Mouse (Mus musculus) cerebellum, adult 18-20 months (tissue): ENCODE measurements at regions not wholly inside any gene's neighbourhood (a gene's known extent, or its start where the extent isn't known, plus 50 kb on each side); places are given as distances from the start of the nearest gene placed in this dataset.
A peak's percentile ranks its signal among the peaks of the same experiment; 100 is the strongest.
"Not testable (repeated sequence)": the region's sequence is repeated elsewhere in the genome, so short reads cannot be mapped to it uniquely, and the experiment has no call there.

ENCODE experiments used
- DNase-seq, 2 experiments: peaks; one replicate each; pipeline ENCODE4 v3.0.0; 2021

DNA sequence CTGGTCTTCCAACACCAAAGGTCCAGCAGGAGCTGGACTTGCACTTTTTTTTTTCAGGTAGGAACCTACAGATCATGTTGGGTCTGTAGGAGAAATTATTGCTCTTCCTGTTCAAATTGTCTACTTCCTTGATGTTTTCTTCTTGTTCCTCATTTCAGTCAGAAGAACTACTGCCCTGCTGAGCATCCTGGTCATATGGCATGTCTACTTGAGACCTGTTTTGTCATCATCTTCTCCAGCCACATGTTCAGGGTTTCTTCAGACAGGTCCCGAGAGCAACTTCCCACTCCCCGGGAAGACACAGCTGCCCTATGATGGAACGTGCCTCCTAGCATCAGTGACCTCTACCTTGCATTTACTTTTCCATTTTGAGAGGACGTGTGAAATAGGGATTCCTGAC lies 132.6 kb upstream of the Klf4 start:
- no peak for DNase-seq

DNA sequence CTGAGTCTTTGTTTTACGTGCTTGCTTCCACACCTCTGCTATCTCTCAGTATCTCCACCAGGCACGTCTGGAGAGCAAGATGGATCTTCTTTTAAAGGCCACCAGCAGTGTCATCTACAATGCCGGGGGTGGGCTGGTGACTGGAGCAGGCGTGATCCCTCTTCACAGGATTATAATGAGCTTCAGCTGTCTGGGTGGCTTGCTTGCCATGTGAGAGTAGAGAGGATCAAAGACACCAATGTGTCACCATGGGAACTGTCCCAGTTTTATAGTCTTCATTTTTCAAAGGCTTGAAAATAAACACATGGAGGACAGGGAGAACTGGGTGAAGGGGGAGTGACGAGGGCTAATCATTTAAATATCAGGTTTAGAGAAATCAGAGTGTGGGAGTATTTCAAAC lies 131.6 kb upstream of the Klf4 start:
- no peak for DNase-seq

DNA sequence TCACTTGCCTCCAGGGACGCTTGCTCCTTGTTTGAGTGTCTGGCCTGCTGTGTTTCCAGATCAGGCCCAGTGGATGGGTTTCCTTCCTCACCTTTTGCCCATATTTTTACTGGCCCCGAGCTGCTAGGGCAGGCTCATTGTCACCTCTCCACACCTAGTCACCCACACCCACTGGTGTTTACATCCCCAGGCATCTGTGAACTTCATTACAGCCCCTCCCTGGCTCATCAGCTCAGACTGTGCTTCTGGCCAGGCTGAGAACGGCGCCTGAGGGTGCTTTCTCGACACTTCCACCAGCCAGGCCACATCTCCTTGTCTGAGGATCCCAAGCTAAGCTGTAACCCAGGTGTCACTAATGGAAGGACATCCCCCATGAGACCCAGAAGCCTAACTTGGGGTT lies 129.8 kb upstream of the Klf4 start:
- no peak for DNase-seq

DNA sequence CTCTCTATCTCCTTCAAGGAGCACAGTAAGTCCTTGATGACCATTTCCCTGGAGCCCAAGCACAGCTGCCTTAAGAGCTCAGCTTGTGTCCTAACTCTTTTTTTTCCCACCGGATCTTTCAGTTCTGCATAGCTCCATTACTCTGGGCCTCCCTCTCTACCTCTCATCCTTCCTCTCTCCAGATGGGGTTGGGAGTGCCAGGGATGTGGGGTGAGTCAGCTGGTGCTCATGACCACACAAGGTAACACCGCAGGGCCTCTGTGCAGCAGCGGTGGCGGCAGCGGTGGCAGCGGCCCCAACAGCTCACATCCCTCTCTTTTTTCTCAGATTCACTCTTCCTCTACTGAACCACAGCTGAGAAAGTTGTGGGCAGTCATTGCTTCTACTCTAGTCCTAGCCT lies 126.6 kb upstream of the Klf4 start:
- DNase-seq = no peak

DNA sequence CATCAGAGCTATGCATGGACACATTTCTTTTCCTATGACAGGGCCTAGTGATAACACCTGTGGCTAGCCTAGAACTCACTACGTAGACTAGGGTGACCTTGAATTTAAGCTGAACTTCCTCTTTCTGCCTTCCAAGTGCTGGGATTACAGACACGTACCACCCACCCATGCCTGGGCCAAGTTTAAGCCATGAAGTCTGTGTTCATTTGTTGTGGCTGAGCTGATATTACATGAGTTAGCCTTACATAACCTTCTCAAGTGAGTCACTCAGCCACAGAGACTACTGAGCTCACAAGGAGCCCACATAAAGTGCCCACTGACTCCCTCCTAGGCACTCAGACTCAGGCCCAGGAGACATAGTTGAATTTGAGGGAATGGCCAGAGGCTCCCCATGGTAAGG lies 123.1 kb upstream of the Klf4 start:
- DNase-seq = no peak

DNA sequence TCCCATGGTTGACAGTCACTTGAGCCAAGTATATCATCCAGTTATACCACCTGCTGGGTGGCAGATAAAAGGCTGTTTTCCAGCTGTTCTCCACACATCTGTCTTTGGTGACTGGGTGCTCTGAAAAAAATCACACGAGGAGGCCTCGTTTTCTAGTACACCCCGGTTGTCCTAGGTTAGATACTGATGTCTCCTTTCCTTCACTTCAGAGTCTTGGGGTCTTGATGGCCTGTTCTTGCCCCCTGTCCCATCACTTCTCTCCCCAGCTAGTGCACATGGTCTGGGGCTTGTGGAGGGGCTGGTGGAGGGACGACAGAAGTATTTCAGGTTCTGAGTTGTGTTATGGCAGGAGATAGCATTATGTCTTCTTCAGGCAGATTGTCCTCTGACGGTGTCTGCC lies 120.4 kb upstream of the Klf4 start:
- DNase-seq = no peak

DNA sequence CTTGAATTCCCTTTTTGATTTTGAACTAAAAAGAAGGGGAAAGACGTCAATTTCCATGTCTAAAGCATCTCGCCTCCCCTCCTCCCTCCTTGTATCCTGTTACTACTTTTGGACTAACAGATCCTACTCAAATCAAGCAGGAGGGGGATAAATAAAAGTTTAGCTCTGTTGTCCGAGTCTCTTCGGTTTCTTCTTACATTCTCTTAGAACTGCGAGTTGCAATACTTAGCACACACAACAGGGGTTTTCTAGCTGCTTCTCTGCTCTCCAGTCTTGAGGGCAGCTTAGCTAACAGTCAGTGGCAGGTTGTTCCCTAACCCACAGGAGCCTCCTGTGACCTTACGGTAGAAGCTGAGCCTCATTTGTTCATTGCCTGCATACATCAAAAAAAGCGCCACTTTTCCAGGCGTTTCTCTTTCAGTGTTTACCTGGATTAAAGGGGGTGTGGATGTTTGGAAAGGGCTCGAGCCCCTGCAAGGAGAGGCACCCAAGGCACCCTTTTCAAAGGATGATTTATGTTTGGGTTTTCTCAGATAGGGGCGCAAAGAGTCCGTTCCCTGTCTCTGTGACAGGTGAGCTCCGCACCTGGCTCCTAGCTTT lies 119.6 kb upstream of the Klf4 start:
- peak; percentile 11 to 25 for DNase-seq

DNA sequence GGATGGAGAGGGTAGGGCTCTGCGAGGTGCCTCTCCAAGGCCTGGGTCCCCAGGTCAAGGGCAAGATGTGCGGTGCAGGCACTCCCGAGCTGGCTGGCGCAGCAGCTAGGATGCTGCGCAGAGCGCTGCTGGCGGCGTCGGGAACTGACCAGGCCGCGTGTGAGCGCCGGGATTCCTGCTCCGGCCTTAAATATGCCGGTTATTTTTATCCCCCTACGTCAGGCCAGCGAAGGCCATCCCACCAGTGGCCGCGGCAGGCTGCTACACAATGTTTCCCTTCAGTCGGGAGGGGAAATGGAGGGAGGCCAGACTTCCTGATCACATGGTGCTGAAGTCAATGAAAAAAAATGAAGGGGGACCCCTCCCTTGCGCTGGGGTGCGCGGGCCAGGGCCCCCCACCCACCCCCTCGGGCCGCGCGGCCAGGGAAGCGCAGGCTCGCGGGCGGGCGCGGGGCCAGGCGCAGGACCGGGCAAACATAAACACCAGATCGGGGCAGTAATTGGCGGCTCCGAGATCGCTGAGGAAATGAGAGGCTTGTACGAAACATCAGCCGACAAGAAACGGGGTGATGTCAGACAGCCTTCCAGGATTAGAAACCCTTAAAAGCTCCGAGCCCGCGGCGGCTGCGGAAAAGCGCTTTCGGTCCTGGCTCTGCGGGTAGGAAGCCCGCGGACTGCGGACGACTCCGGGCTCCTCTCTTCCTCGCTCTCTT lies 118.9 kb upstream of the Klf4 start:
- DNase-seq = peak; percentile 85

DNA sequence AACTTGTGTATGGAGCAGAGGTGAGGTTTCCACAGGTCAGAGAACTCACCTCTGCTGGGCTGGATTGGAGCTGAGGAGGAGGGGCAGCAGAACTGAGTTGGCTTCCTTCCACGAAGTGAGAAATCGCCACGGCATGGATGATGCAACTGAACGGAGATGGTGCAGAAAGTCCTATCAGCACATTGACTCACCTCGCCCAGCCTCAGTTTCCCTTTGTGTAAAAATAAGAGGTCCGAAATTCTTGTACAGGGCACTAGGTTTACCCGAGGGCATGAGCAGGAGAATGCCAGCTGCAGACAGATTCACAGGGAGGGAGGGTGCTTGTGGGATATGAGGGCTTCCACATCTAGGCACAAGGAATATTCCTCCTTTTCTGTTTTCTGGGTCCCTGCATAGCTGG lies 117.9 kb upstream of the Klf4 start:
- peak; percentile 12 to 13 for DNase-seq

DNA sequence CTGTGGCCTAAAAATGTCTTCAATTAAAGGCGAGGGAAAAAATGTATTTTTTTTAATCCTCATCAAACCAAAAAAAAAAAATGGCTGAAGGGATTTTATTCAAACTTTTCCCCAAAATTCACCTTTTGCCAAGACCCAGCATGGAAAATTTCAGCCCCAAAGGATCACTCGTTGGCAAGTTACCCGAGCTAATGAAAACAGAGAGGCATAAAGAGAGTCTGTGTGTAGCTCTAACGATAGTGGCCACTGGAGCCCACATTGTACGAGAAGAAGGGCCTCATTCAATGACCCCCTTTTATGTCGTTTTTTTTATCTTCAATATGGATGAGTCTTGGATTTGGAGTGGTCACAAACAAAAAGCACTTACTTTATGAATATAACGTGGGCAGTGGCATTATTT lies 116.1 kb upstream of the Klf4 start:
- DNase-seq = no peak

DNA sequence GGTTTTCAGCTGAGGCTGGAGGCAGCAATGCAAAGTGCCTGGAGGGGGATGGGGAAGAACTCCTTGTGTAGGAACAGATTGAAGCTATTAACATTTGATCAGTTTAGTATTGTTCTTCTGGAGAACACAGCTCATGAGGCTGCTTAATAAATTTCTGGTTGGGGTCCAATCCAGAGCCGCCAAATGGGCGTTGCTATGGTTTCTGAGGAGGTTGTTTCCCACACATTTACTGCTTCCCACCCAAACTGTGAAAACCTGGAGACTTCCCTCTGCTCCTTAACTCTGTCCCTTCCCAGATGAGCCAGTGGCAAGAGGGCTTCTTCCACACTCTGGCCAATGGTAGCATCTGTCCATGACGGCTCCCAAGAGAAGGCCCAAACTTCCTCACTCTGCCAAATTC lies 113.2 kb upstream of the Klf4 start:
- DNase-seq = no peak

DNA sequence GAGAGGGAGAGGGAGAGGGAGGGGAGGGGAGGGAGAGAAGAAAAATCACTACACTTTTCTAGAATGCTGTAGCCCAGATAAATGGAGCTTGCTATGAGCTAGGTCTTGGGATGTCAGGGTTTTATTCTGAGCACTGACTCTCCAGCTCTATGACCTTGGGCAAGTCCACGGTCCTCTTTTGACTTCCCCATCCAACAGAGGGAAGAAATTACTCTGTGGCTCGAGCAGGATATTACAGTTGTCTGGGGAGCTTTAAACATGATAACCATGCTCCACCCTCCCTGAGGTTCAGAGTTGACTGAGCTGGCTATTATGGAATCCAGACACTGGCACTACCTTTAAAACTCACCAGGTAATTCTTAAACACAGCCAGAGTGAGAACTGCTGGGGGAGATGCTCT lies 112.6 kb upstream of the Klf4 start:
- DNase-seq = no peak

DNA sequence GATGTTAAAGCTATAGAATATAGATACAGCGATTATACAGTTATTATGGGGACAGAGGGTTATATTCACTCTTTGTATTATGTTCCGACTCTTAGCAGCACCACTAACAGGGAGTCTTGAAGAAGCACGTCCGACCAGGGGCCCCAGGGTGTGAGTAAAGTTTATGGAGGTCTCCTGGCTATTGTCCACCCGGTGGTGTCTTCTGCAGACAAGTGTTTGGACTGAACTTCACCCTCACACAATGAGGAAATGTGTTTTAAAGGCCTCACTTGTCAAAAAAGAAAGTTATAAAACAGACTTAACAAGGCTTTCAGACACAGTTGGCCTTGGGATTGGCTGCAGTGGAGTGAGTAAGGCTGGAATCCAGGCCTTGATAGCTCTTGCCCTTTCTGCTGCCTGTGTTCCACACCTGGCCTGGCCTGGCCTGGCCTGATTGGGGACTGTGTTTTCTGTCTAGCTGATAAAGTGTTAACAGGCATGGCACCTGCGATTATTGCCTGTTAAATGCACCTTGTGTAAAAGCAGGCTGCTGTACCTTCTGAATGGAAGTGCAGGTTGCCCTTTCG lies 102.8 kb upstream of the Klf4 start:
- DNase-seq = no peak

DNA sequence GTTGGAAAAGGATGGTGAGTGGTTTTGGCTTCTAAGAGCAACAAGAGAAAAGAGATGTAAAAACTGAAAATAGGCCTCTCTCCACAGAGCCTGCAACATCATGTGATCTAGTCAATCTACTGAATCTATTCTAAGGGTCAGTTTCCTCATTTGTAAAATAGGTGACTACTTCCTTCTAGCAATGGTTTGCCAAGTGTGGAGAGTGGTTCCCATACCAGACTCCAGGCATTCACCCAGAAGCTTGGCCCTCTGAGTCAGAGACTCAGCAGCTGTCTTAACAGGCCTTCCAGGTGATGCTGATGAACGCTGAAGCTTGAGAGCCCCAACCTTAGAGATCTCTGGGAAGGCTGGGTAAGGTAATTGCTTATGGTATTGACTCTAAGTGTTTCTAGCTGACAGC lies 98.9 kb upstream of the Klf4 start:
- DNase-seq = no peak

DNA sequence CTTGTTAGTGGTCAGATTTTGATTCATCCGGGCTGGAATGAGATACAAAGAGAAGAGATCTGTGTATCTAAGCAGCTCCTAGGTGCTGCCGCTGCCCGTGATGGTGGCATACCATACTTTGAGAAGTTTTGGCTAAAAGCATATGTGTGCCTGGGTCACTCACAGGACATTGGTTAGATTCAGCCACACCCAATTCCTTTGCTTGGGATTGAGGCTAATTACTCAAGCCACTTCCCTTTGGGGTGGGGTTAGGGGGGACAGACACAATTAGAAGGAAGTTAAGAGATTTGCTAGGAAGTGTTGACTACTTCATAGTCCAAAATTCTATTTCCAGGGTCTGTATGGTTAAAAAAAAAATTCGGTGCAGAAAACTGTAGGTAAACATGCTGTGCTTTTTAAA lies 97.9 kb upstream of the Klf4 start:
- DNase-seq = not testable (repeated sequence)

DNA sequence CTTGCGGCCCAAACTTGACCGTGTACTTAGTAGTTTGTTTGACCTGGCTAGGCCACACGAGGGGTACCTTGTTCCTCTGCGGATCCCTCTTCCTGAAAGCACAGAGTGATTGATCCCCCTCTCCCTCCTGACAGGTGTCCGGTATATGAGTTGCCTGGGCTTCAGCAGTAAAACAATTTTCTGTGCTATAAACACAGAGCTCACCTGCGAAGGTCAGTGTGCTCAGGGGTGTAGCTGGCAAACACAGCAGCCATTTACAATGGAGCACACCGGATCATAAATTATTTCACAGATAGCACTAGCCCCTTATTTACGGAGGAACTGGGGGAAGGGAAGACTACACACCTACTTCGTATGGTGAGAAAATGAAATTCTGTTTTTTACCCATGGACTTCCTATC lies 92.5 kb upstream of the Klf4 start:
- no peak for DNase-seq

DNA sequence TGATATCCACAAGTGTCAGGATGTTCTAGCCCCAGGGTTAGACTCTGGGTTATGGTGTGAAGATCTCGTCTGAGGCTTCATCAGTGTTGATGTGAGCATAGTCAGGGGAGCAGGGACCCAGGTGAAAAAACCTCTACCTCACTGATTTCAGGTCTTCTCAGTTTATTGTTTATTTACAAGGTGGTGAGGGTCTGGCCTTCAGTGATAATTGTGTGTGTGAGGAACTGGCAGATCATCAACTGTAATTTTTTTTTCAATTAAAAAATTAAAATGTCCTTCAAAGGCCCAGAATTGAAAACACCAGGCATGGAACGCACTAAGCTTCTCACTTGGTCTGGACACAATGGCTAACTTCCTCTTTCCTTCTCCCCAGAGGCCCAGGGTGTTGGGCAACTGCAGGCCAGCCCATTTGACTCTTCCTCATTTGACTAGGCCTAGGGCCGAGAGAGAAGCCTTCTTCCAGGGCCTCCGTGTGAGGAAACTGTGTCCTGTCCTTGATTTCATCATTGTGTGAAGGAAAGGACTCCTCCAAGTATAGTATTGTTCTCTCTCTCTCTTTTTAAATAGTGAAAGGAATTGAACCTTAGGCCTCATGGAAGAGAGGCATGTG lies 91.0 kb upstream of the Klf4 start:
- no peak for DNase-seq

DNA sequence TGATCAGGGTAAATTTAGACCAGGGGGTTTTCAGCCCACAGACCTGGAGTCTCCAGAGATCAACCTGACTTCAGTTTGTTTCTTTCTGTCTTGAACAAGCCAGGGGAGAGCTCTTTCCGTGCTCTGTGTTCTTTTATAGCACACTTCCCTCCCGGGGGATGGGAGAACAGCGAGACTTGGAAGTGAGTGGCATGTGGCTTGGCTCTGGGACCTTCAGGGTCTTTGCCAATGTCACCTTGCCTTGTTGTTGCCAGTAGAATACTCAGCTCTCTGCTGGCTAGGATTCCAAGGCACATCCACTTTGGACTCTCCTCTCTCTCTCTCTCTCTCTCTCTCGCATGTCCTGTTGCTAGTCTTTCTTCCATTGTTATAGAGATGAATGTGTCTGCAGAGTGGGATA lies 90.4 kb upstream of the Klf4 start:
- DNase-seq = no peak

DNA sequence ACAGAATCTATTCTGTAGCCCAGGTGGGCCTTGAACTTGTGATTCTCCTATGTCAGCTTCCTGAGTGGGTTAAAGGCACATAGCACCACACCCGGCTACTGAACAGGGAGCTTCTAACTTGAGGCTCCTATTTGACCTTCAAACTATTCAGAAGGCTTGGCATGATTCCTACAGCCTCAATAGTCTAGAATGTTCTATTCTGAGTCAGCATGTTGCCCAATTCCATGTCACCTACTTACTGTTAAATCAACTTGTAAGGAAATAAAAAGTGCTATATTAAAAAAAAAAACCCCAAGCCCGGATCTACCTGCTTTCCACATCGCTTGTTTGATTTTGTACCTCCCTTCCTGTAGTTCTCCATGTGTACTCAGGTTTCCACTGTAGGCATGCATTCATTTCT lies 87.6 kb upstream of the Klf4 start:
- DNase-seq = no peak

DNA sequence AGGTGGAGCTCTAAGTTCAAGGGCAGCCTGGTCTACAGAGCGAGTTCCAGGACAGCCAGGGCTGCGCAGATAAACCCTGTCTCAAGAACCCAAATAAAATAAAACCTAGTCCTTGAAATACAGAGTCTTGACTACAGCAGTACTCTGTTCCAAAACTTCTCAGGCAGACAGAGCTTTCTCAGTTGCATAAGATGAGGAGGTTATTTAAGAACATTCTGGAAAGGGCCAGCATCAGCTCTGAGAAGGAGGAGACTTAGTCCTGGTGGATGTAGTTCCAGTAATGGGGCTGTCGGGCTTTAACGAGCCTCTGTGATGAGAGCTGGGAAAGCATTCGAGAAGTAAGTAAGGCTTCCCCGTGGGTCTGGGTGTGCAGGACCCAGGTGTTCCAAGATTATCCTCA lies 83.5 kb upstream of the Klf4 start:
- DNase-seq = no peak

DNA sequence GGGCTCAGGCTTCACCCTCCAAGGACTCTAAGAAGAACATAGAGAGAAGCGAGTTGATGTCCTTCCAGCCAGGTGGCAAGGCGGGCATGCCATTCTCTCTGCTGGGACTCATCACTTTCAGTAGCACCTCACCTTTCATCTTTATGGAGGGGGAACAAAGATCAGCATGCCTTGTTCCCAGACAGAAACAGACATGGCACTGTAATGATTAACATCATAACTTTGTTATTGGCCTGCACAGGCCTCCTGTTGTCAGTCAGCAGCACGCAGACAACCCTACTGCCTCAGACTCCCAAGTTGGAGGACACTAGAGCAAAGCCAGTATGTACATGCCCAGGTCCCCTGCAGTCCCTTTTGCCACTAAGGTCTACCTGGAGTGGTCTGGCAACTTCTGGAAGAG lies 81.3 kb upstream of the Klf4 start:
- no peak for DNase-seq

DNA sequence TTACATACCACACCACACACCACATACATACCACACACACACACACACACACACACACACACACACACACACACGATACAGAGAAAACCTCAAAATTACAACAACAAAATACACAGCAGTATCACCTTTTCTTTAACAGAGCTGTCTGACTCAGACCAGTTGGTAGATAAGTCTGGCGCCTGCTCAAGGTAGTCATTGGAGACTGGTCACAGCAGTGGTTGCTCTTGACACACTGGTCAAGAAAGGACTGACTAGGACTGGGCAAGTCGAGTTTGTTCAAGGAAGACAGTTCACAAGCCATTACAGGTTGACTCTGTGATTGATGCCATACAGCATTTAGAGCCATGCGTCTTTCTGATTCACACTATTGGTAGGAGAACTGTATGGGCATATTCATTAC lies 78.7 kb upstream of the Klf4 start:
- DNase-seq = no peak

DNA sequence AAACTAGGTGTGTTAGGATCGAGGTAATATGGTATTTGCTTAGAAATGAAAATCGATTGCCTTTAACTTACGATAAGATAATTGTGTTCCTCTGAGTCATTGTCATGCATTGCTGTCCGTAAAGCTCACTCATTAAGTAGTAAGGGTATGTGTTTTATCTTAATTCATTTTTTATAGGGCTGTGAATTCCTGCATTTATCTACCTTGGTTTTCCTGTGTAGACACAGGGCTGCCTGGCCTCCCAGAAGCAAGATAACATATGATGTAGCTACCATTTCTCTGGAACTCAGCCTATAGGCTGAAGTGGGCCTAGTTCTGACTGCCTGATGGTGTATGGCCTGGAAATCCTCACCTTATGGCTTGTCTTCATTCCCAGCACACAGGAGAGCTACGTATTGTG lies 76.9 kb upstream of the Klf4 start:
- no peak for DNase-seq

DNA sequence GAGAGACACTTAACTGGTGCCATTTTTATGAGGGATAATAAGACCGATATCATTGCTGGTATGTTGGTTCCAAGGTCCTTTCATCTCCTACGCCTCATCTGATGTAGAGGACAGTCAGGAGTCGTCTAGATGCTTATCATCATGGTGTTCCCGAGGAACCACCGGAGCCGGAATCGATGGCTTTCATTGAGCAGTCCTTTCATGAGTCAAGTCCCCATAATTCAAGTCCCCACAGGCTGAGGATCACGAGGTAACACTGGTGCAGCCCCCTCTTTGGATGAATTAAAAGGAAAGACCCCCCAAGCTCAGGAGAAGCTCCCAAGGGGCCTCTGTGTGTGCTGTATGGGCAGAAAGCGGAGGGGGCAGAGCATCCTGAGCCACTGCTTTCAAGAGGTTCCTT lies 73.3 kb upstream of the Klf4 start:
- DNase-seq = no peak

DNA sequence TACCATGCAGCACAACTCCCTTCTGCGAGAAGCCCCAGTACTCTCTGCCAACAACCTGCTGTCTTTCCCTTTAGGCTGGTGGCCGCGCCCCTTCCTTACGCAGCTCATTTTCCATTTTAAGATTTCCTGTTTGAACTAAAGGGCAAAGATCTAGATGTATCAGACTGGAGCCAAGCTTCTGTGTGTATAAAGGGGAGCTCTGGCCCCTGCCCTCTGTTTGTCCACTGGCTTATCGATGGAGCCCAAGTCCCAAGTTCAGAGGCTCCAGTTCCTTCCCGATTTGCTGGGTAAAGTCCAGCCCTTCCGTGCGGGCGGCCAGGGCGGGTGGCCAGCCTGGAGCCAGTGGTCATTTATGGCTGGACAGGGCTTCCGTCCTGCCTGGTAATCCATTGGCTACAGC lies 72.6 kb upstream of the Klf4 start:
- no peak for DNase-seq
